Mouse (Mus musculus) central nervous system, embryonic 14 days (tissue): ENCODE data around the gene Mcf2. TPM values are rescaled to one million over a fixed set of nuclear protein-coding genes. Genes with fewer than 3 reads are reported as not detected.

ENCODE experiments used
- polyA plus RNA-seq: library from polyadenylated mRNA; depleted of rRNA; stranded (reverse); fragments of >200 nt; gene quantifications from 2 replicates; pipeline ENCODE4 v1.2.3, GENCODE M21; 2012; rRNA removed

Mcf2 gene
- polyA plus RNA-seq: 0.73 and 0.82 TPM in 2 replicates

GRCm38 (mm10) chrX:60178744-60179458, at the start of gene Mcf2:
TSS of gene Mcf2 (minus strand) at chrX:60179089.

Other genes starting within 250 kb of the Mcf2 start
- 0.01 TPM in 1 of 2 replicates, not detected in the other for gene F9, start 179.6 kb downstream of the Mcf2 start, polyA plus RNA-seq